9 mouse cellular contexts compared by ENCODE assay signal in genomic region chr19:55744576-55745191, GRCm38 (mm10). TPM values are rescaled to one million over a fixed set of nuclear protein-coding genes. Genes with fewer than 3 reads are reported as not detected.
DNase-seq lines count a peak whose midpoint lies in the region; ATAC-seq lines count a peak whose summit lies in the region.
"Had no signal": no experiment of that assay in that cellular context is flagged by ENCODE, and none has a peak within 500 bp of the region (broad histone marks: within the 10 kb centered on the region; RNA-seq: fewer than 3 reads in every experiment).

No protein-coding gene starts in this region.

- ATAC-seq in lung, embryonic 16.5 days (ENCODE audit: low read depth) = no peak
- ATAC-seq in embryonic facial prominence, embryonic 15.5 days (ENCODE audit: insufficient number of reproducible peaks, low FRiP score, low TSS enrichment, low read depth) = no peak
- no peak for ATAC-seq in intestine, embryonic 15.5 days
- no peak for ATAC-seq in midbrain, embryonic 15.5 days (replicated peaks)

- no peaks in the 10 kb centered on the region for H3K9me3 ChIP-seq in lung, embryonic 16.5 days (ENCODE audit: control insufficient read depth, low read length)
- no peaks in the 10 kb centered on the region for H3K9me3 ChIP-seq in embryonic facial prominence, embryonic 15.5 days (replicated peaks)
- no peaks in the 10 kb centered on the region for H3K9me3 ChIP-seq in intestine, embryonic 15.5 days
- H3K9me3 ChIP-seq in midbrain, embryonic 15.5 days = no peaks in the 10 kb centered on the region
- H3K9me3 ChIP-seq: megakaryocyte, embryonic 14.5 days had no signal

- peak overlapping the region; percentile 72 for H3K4me2 ChIP-seq in lung, embryonic 16.5 days (ENCODE audit: low read depth, low read length)
- peak overlapping the region; percentile 74 for H3K4me2 ChIP-seq in embryonic facial prominence, embryonic 15.5 days (replicated peaks)
- peak overlapping the region; percentile 81 for H3K4me2 ChIP-seq in intestine, embryonic 15.5 days (replicated peaks)
- H3K4me2 ChIP-seq in midbrain, embryonic 15.5 days = peak overlapping the region; percentile 62

- no peak for DNase-seq in lung, postnatal 14 days
- no peak for DNase-seq in cerebellum, adult 18-20 months
- no peak for DNase-seq in Muller cell, postnatal 12 days (ENCODE audit: inconsistent ontology term)
- DNase-seq in thymus, postnatal 14 days = no peak

- 6% methylated on average over 21 of the region's 21 CpGs for WGBS in lung, embryonic 16.5 days
- WGBS in embryonic facial prominence, embryonic 15.5 days = 5% methylated on average over 21 of the region's 21 CpGs
- 6% methylated on average over 21 of the region's 21 CpGs for WGBS in intestine, embryonic 15.5 days
- 2% methylated on average over 21 of the region's 21 CpGs for WGBS in midbrain, embryonic 15.5 days

- peaks cover 46% of the 10 kb centered on the region for H3K4me1 ChIP-seq in lung, embryonic 16.5 days (replicated peaks; ENCODE audit: control insufficient read depth, insufficient read depth, low read length)
- H3K4me1 ChIP-seq in embryonic facial prominence, embryonic 15.5 days = peaks cover 50% of the 10 kb centered on the region
- peaks cover 57% of the 10 kb centered on the region for H3K4me1 ChIP-seq in intestine, embryonic 15.5 days (replicated peaks)
- peaks cover 63% of the 10 kb centered on the region for H3K4me1 ChIP-seq in midbrain, embryonic 15.5 days

- peak overlapping the region; percentile 82 for H3K9ac ChIP-seq in lung, embryonic 16.5 days (ENCODE audit: low read length)
- H3K9ac ChIP-seq in embryonic facial prominence, embryonic 15.5 days = peak overlapping the region; percentile 89
- peak overlapping the region; percentile 91 for H3K9ac ChIP-seq in intestine, embryonic 15.5 days
- peak overlapping the region; percentile 75 for H3K9ac ChIP-seq in midbrain, embryonic 15.5 days

- H3K36me3 ChIP-seq in lung, embryonic 16.5 days (ENCODE audit: control insufficient read depth, insufficient read depth, low read length) = no peaks in the 10 kb centered on the region
- no peaks in the 10 kb centered on the region for H3K36me3 ChIP-seq in embryonic facial prominence, embryonic 15.5 days
- H3K36me3 ChIP-seq in intestine, embryonic 15.5 days = no peaks in the 10 kb centered on the region
- no peaks in the 10 kb centered on the region for H3K36me3 ChIP-seq in midbrain, embryonic 15.5 days (replicated peaks)

- peak overlapping the region; percentile 66 for H3K4me3 ChIP-seq in lung, embryonic 16.5 days (ENCODE audit: low read length)
- peak overlapping the region; percentile 83 for H3K4me3 ChIP-seq in embryonic facial prominence, embryonic 15.5 days (replicated peaks)
- H3K4me3 ChIP-seq in intestine, embryonic 15.5 days (replicated peaks) = peak overlapping the region; percentile 79
- peak overlapping the region; percentile 60 for H3K4me3 ChIP-seq in midbrain, embryonic 15.5 days

- peak overlapping the region; percentile 96; the same call in 1 of the 2 replicates for H3K27ac ChIP-seq in lung, embryonic 16.5 days (ENCODE audit: low read length)
- H3K27ac ChIP-seq in embryonic facial prominence, embryonic 15.5 days (replicated peaks) = peak overlapping the region; percentile 99
- peak overlapping the region; percentile 95 for H3K27ac ChIP-seq in intestine, embryonic 15.5 days
- H3K27ac ChIP-seq in midbrain, embryonic 15.5 days = peak overlapping the region; percentile 93

- H3K27me3 ChIP-seq in lung, embryonic 16.5 days (ENCODE audit: control insufficient read depth, insufficient read depth, low read depth, low read length) = no peaks in the 10 kb centered on the region; the same call in 1 of the 2 replicates
- no peaks in the 10 kb centered on the region for H3K27me3 ChIP-seq in embryonic facial prominence, embryonic 15.5 days
- H3K27me3 ChIP-seq in intestine, embryonic 15.5 days (replicated peaks) = no peaks in the 10 kb centered on the region
- H3K27me3 ChIP-seq in midbrain, embryonic 15.5 days (replicated peaks) = no peaks in the 10 kb centered on the region

RNA-seq across cellular contexts. Expression of gene Tcf7l2, which starts 3.1 kb away (rescaled TPM):
- polyA plus RNA-seq in lung, embryonic 16.5 days (2015; fragmentation: Nextera tagmentation; extraction: Ambion mirVana) = 41.0 and 50.7 TPM in 2 replicates
- polyA plus RNA-seq in embryonic facial prominence, embryonic 15.5 days (2015; fragmentation: Nextera tagmentation; extraction: Ambion mirVana) = 101 and 108 TPM in 2 replicates
- polyA plus RNA-seq in intestine, embryonic 15.5 days (2015; fragmentation: Nextera tagmentation; extraction: Ambion mirVana) = 65.0 and 78.9 TPM in 2 replicates
- polyA plus RNA-seq in midbrain, embryonic 15.5 days (2015; fragmentation: Nextera tagmentation; extraction: Ambion mirVana) = 729 and 759 TPM in 2 replicates
